1 mouse cellular context compared by ENCODE assay signal in genomic region chr2:71176329-71177249, GRCm38 (mm10).
TF ChIP-seq lines count a peak whose summit lies in the region.

No protein-coding gene starts in this region.

TF ChIP-seq in MEL, 35 proteins besides CTCF, POLR2A, EP300 and RAD21 (continued from another document):
- TF ChIP-seq NRF1 (IDR thresholded peaks at IDR 0.05; ENCODE audit: insufficient read depth, low read depth, low read length, poor library complexity, severe bottlenecking) (no peak), HCFC1 (IDR thresholded peaks at IDR 0.05; ENCODE audit: low read depth, low read length) (no peak), CHD2 (IDR thresholded peaks at IDR 0.05; ENCODE audit: low read length) (no peak), JUND (IDR thresholded peaks at IDR 0.05; ENCODE audit: low read depth, low read length) (no peak), NELFE (IDR thresholded peaks at IDR 0.05; ENCODE audit: low read depth, low read length) (no peak), TCF12 (IDR thresholded peaks at IDR 0.05; ENCODE audit: low read depth, low read length) (peak; percentile 34; the same call in 1 of the 2 replicates), GATA1 (IDR thresholded peaks at IDR 0.05; ENCODE audit: low read depth, low read length) (peak; percentile 35; the same call in 1 of the 2 replicates), ZC3H11A (IDR thresholded peaks at IDR 0.05; ENCODE audit: low read depth, low read length) (no peak), CHD1 (IDR thresholded peaks at IDR 0.05; ENCODE audit: low read depth, low read length) (no peak), TBP (IDR thresholded peaks at IDR 0.05; ENCODE audit: low read depth, low read length) (no peak), MAX (IDR thresholded peaks at IDR 0.05; ENCODE audit: low read length) (0 out of 2 replicates have a peak, but pooled peaks have one; percentile 18), KAT2A (conservative IDR thresholded peaks at IDR 0.05; ENCODE audit: low read depth, low read length) (no peak), ETS1 (IDR thresholded peaks at IDR 0.05; ENCODE audit: low read depth, low read length) (peak; percentile 55), USF2 (IDR thresholded peaks at IDR 0.05; ENCODE audit: borderline replicate concordance in 1 of 2, insufficient read depth in 1 of 2, low read depth in 1 of 2, low read length in 2 of 2) (no peak), MYC (IDR thresholded peaks at IDR 0.05; ENCODE audit: low read depth, low read length) (peak; percentile 14; the same call in 1 of the 2 replicates), RCOR1 (IDR thresholded peaks at IDR 0.05; ENCODE audit: low read depth, low read length) (peak; percentile 34; the same call in 1 of the 2 replicates), ELF1 (IDR thresholded peaks at IDR 0.05; ENCODE audit: low read depth, low read length) (no peak; the same call in 1 of the 2 replicates)
